Mouse (Mus musculus) cerebellum, postnatal 14 days (tissue): ENCODE results near the gene Hinfp.
A peak's percentile ranks its signal among the peaks of the same experiment; 100 is the strongest.
"Not testable (repeated sequence)": the region's sequence is repeated elsewhere in the genome, so short reads cannot be mapped to it uniquely, and the experiment has no call there.

Experiments used
- DNase-seq, 2 experiments: peaks; one replicate each; pipeline ENCODE4 v3.0.0; 2021; ENCODE audit warnings: mixed read lengths in 2 of 2

The Hinfp gene

DNA sequence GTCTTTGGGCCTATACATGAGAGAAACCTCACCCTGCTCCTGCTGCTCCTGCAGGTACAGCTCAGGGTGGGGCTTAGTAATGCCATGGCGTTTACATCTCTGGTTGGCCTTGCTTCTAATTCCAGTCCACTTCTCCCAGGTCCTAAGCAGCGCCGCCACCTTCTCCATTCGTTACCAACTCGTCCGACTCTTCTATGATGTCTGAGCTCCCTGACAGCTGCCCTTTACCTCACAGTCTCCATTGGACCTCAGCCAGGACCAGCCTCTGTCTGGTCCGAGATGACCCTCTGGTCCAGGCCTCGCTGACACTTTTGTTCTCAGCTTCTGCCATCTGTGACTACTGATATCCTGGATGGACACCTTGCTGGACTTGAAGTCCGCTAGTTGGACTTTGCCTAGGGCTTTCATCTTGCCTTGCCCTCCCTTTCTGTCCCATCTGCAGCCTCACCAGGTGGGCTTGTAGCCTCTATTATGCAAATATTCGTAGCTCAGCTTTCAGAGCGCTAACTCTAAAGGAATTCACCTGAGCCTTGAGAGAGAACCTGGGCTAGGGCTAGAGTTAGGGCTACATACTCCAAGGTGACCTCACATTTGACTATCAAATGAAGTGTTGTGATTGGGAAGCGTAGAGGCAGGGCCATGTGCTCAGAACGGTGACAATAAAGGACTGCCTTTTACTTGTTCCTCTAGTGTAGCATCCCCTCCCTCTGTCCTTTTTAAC, 27.6 kb upstream of the Hinfp start:
- peak in 1 of 2 experiments; percentile 35 for DNase-seq

DNA sequence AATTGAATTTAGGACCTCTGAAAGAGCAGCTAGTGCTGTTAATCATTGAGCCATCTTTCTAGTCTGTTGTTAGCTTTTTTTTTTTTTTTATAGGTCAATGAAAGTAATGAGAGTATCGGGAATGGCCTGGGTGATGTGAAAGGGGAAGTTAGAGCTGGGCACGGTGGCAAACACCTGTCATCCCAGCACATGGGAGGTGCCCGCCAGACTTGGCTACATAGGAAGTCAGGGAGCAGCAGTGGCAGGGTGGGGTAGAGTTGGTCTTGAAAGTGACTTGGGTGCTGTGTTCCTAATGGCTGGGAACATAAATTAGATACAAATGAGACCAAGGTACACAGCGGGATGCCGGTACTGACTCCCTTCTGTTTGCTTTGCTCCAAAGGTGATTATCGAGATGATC, 25.3 kb upstream of the Hinfp start:
- DNase-seq = no peak

DNA sequence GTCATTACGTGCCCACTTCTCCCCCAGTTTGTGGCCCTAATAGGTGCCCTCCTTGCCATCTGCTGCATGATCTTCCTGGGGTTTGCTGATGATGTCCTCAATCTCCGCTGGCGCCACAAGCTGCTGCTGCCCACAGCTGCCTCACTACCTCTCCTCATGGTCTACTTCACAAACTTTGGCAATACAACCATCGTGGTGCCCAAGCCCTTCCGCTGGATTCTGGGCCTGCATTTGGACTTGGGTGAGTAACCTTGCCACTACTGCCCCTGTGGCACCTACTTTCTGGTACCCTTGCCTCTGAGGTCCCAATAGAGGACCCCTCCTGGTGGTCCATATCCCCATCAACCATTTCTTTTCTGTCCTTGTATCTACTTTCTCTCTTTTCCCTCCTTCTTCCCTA, 22.5 kb upstream of the Hinfp start:
- no peak for DNase-seq

DNA sequence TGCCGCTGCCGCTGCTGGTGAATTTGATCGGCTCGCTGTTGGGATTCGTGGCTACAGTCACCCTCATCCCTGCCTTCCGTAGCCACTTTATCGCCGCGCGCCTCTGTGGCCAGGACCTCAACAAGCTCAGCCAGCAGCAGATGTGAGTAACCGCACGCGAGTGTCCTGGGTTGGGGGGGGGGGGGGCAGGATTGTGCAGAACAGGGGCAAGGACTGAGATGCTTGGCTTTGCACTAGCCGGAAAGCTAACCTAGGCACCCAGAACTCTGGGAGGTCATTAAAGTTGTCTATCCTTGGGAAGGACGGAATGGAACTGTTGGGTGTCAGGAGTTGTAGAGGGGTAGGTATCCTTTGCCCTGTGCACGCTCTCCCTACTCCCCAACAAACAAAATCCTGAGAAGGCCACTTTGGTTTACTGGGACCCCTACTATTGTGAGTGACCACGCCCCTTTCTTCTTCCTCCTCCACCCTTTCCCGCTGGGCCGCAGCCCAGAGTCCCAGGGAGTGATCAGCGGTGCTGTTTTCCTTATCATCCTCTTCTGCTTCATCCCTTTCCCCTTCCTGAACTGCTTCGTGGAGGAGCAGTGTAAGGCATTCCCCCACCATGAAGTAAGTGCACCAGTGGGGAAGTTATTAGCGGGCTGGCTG, 21.7 kb upstream of the Hinfp start:
- no peak for DNase-seq

DNA sequence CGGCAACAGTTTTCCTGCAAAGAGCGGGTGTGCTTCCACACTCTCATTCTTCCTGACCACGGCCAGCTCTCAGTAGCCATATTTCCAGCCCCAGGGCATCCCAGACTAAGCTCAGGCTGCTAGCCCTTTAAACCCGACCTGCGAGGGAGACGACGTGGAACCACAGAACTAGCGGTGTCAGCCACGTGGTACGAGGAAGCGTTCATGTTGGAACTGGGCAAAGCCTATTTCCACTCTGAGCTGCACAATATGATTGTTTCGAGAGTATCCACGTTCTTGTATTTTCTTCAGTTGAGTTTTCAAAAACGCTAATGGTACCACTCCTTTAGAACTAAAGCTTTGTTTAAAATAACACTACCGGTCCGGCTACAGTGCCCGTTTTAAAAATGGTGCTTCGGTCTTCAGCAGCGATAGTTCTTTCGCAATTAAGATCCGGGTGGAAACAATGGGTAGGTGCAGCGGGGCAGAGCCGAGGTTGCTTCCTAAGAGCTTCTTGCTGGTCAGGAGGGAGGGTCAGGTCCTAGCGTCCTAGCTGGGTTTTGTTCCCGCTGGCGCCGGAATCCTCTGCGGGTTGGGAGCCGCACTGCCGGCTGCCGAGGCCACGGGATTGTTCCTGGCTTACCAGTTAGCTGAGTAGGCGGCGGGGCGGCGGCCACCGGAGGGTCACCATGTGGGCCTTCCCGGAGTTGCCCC, 21.0 kb upstream of the Hinfp start:
- peak; percentile 86 to 88 for DNase-seq

DNA sequence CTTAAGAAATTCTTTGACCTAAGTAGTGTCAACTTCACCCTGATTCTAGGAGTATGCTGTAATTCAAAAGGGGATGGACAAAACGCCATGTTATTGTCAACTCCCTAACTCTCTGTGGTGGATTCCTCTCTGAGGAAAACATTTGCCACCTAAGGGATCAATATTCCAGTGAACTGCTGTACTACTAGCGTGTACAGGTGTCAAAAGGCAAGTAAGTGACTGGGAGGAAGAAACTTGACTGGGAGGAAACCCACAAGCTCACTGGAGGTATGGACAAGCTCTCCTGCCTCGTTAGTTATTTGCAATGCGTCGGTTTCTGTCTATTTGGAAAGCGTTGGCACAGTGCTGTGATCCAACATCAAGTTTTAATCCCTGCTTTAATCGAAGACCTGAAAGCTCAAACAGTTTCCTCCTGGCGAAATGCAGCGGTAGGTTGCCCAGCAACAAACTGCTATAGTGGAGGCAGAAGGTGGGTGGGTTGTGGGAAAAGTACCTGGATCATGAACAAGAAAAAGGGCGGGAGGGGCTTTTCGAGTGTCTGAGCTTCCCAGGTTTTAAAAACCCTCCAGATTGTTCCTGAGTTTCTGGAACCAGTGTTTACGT, 20.4 kb upstream of the Hinfp start, which contains the start of gene Dpagt1:
TSS of gene Dpagt1 (plus strand) at position 252 of the 603 bp plus-strand sequence.
- DNase-seq = no peak

DNA sequence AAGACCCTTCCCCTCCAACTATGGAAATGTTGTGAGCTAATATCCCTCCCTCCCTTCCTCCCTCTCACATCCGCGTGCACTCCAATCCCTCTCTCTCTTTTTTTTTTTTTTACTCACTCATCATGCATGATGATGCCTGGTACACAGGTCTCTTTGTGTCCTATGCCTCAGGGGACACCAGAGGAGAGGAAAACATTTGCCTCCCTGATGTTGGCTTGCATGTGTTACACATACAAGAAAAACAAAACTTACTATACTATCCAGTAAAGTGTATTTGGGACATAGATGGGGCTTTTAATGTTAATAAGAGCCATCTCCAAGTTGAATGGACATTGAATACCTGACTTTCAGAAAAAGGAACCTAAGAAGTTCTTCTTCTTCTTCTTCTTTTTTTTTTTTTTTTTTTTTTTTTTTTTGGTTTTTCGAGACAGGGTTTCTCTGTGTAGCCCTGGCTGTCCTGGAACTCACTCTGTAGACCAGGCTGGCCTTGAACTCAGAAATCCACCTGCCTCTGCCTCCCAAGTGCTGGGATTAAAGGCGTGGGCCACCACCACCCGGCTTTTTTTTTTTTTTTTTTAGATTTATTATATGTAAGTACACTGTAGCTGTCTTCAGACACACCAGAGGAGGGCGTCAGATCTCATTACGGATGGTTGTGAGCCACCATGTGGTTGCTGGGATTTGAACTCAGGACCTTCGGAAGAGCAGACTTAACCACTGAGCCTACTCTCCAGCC, 19.7 kb upstream of the Hinfp start:
- not testable (repeated sequence) for DNase-seq

DNA sequence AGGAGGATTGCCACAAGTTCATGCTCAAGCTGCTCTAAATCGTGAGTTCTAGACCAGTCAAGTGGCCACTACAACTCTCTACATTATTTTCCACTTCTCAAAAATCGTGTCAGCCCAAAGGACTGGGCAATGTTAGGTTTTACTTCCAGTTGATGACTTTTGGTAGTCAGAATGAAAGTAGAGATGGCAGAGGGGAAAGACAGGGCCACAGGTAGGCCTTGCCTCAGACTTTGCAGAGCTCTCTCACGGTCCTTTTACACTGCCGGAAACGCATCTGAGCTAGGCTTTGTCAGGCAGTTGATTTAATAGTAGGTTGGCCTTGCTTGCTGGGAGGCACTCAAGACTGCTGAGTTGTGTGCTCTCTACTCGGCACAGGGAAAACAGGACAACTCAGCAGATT, 18.7 kb upstream of the Hinfp start:
- no peak for DNase-seq

DNA sequence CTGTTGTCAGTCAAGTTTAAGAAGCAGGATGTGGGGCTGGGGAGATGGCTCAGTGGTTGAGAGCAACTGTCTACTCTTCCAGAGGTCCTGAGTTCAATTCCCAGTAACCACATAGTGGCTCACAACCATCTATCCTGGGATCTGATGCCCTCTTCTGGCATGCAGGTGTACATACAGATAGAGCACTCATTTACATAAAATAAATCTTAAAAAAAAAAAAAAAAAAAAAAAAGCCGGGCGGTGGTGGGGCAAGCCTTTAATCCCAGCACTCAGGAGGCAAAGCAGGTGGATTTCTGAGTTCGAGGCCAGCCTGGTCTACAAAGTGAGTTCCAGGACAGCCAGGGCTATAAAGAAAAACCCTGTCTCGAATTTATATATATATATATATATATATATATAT, 18.2 kb upstream of the Hinfp start:
- not testable (repeated sequence) for DNase-seq

DNA sequence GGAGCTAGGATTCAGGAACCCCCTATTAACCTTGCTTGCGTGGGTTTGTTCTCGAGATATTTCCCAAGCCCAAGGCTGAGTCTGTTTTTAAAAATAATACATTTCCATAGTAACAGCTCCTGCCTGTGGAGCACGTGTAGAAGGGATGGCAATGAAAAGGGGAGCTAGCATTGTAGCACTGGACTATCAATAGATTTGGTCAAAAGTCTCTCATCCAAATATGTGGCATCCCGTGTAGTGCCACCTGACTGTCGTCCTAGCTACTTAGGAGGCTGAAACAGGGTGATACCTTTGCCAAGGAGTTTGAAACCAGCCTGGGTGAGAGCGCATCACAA, 15.3 kb upstream of the Hinfp start:
- no peak for DNase-seq

DNA sequence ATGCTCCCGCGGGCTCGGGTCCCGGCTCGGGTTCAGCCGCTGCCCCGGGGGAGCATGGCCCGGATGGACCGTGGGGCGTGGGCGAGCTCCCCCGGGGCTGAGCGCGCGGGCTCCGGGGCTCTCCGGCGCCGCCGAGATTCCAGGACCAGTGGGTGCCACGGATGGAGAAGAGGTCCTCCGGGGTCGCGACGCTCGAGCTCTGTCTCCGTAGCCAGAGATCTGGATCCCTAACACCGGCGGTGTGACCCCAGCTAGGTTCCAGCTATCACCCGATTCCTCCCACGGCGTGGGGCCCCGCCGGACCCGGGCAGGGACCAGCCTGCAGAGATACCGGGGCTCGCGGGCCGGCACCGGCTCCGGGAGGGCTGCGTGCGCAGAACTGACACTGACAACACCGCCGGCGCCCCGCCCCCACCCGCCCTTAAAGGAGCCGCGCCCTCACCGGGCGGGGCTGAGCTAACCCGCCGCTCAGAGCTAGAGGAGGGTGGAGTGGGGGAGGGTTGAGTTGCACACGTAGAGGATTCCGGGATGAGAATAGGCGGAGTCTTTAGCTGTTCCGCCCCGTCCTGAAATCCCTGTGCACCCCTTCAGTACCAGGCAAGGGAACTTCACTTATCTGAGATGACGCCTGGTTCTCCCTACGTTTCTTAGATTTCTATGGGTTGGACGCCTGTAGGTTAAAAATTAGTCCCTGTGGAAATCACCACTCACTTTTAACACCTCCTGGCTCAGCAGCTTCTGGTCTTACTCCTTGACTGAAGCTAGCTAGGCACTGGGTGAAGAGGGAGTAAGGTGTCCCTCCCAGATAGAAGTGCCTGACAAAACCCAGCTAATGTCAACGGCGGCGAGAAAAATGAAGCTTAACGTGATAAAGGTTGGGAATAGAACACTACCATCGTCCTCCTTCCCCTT, 14.7 kb upstream of the Hinfp start, which contains the start of gene C2cd2l:
TSS of gene C2cd2l (minus strand) at position 399 of the 912 bp plus-strand sequence.
- peak; percentile 94 for DNase-seq

DNA sequence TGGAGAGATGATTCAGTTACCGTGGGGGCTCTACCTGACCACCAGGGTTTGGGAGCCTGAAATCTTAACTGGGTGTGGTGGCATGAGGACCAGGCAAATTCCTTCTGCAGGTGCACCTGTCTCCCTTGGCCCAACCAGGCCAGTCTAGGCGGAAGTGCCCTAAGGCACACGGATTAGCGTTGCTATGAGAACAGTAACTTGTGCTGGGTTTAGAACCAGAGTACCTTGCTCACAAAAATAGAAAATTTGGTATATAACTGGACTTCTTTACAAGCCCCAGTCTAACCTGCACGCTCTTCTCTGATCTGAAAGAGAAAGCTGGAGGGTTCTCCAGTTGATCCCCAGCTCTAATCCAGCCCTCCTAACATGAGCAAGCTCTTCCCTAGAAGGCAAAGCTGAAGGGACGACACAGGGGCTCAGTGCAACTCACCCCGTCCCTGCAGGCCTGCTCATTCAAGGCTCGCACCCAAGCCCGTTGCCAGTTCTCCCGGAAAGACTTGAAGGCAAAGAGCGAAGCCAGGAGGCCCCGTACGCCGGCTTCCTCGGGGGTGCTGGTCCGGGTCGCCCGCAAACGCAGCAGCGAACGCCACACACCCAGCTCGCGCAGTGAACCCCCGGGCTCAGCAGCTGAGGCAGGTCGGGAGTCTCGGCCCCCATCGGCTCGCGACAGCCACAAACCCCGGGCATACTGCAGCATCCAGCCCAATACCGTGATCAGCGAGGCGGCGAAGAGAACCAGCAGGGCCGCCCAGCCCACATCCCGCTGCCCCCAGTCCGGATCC, 13.8 kb upstream of the Hinfp start:
- DNase-seq = no peak

DNA sequence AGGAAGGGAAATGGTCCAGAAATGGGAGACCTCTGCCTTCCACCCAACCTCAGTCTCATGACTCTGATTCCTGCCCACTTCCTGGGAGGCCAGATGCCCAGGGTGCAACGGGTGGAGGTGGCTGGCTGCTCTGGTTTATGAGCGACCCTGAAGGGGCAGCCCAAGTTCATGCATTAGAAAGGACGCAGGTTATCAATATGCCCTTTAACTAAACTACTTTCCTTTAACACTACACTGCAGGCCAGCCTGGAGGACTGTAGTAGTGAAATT, 13.3 kb upstream of the Hinfp start:
- no peak for DNase-seq

DNA sequence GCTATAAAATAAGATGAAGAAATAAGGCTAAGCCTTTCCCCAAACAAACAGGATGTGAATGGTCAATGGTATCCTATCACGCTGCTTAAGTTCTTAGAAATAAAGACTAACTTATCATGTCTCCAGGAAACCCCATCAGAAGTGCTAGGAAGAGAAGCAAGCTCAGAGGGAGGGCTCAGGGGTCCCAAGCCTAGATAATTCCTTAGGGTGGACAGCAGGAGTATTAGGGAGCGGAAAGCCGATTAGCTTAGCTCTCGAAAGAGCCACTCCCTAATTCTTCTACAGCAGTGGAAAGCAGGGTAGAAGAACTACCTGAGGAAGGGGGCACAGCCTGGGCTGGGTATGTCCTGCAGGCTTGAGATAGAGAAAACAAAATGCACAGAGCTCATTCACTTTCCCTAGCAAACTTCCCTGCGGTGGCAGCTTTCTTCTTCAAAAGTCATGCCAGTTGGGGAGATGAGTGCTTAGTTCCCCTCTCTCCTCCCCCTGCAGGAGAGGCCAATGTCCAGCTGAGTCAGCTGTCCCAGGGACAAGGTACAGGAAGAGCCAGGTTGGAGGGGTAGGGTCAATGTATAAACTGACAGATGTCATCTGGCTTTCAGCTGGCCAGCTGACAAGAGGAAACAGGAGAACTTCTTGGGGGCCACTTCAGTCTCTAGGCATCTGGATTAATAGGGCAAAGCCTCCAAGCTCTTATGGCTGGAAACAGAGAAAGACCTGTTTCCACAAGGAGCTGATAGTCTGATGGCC, 12.8 kb upstream of the Hinfp start:
- DNase-seq = no peak

DNA sequence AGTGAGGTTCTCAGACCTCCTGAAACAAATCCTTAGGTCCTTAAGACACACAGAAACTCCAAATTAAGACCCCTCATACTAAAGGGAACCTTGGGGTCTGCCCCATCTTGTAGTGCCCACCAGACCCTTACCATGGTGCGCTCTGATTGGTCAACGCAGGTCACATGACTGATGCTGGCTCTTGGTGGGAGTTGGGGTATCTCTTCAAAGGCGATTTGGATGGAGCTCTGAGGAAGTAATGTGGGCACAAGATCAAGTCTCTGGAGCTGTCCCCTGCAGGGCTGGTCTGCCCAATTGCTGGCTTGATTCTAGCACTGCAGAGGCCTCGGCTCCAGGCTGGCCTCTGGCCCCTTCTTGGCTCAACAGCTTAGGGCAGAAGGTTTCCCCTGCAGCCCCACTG, 12.0 kb upstream of the Hinfp start:
- DNase-seq = peak in 1 of 2 experiments; percentile 35

DNA sequence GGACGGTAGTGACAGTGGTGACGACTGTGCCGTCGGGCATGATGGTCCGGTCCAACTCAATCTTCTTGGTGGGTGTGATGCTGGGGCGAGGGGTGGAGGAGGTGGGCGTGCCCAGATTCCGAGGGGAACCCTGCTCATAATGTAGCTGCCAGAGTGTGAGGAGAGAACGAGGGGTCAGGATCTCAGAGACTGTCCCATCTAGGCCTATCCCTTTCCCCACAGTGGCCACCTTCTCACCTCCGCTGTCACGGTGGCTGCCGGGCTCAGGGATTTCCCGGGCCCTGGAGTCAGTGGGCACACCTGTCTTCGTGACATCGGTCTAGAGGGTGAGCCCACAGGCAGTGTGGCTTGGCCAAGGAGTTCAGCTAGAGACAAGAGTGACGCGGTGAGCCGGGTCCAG, 9.4 kb upstream of the Hinfp start:
- no peak for DNase-seq

DNA sequence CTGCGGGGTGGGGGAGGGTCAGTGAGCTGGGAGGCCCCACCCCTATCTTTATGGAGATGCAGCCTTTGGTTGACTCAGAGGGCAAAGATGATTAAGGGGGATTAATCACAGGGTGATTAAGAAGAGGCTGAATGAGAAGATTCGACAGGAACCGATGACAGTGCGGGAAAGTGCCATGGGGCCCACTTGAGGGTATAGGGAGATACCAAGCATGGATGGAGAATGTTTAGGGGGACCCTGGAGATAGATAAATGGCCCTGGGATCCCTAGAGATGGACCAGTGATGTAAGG, 8.7 kb upstream of the Hinfp start:
- no peak for DNase-seq

DNA sequence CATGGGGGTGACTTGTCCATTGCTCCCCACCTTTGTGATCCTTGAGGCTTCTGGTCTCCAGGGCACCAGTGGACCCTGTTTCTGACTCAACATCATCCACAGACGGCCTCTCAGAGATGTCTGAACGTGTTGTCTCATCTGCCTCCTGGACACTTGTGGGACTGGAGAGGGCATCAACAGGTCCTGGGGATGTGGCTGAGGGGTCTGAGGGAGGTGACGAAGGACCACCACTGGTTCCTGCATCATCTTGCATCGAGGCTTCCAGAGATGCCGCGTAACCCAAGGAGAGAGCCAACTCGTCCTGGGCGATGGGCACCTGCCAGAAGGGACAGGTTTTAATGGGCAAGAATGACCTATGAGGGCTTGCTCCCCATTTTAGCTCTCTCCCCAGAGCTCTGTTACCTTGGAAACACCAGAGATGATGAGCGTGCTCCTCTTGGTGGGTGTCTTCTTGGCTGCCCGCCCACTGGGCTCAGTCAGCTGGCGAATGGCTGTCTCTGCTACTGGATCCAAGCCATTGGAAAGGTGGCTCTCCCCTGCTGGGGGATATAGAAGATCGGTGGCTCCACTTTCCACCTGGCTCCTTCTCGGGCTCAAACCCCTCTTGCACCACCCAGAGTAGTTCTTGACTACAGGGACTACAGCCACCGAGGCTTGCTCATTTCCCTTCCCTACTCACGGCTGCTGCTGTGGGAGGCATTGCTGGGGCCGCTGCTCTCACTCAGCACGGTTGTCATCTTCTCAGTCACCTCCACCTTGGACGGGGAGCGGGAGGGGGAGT, 8.2 kb upstream of the Hinfp start:
- peak; percentile 82 to 88 for DNase-seq
